Mouse (Mus musculus) layer of hippocampus, adult 8-10 months (tissue): ENCODE measurements at regions not wholly inside any gene's neighbourhood (a gene's known extent, or its start where the extent isn't known, plus 50 kb on each side); places are given as distances from the start of the nearest gene placed in this dataset.
A peak's percentile ranks its signal among the peaks of the same experiment; 100 is the strongest.

Experiments
- DNase-seq, 2 experiments: peaks; one replicate each; pipeline ENCODE4 v3.0.0; 2022; ENCODE audit warnings: low spot score in 2 of 2

GRCm38 (mm10) chr10:83896160-83896559 lies 173.5 kb downstream of the 1500009L16Rik start:
- no peak for DNase-seq

- DNase-seq, result no peak
Observed at GRCm38 (mm10) chr10:83897558-83897957, 174.9 kb downstream of the 1500009L16Rik start.

GRCm38 (mm10) chr10:83906751-83907150 lies 184.1 kb downstream of the 1500009L16Rik start:
- DNase-seq, result peak; percentile 63 to 79

- DNase-seq, result no peak
Observed at GRCm38 (mm10) chr10:83910649-83911370, 188.1 kb downstream of the 1500009L16Rik start.

GRCm38 (mm10) chr10:83914401-83915132 lies 191.9 kb downstream of the 1500009L16Rik start:
- no peak for DNase-seq

- DNase-seq, result no peak
Observed at GRCm38 (mm10) chr10:83915133-83915730, 192.6 kb downstream of the 1500009L16Rik start.

GRCm38 (mm10) chr10:83926990-83927389 lies 204.3 kb downstream of the 1500009L16Rik start:
- no peak for DNase-seq

- no peak for DNase-seq
Observed at GRCm38 (mm10) chr10:83927554-83927953, 204.9 kb downstream of the 1500009L16Rik start.

- no peak for DNase-seq
Observed at GRCm38 (mm10) chr10:83931758-83932157, 209.1 kb downstream of the 1500009L16Rik start.

- no peak for DNase-seq
Observed at GRCm38 (mm10) chr10:83933201-83933600, 210.5 kb downstream of the 1500009L16Rik start.

- no peak for DNase-seq
Observed at GRCm38 (mm10) chr10:83934498-83934897, 211.8 kb downstream of the 1500009L16Rik start.

GRCm38 (mm10) chr10:83937168-83937567 lies 214.5 kb downstream of the 1500009L16Rik start:
- DNase-seq, result no peak

- DNase-seq, result no peak
Observed at GRCm38 (mm10) chr10:83942101-83942500, 219.4 kb downstream of the 1500009L16Rik start.

GRCm38 (mm10) chr10:83944158-83944557 lies 221.5 kb downstream of the 1500009L16Rik start:
- no peak for DNase-seq

- no peak for DNase-seq
Observed at GRCm38 (mm10) chr10:83944897-83945296, 222.2 kb downstream of the 1500009L16Rik start.

- DNase-seq, result no peak
Observed at GRCm38 (mm10) chr10:83945503-83945902, 222.8 kb downstream of the 1500009L16Rik start.

- no peak for DNase-seq
Observed at GRCm38 (mm10) chr10:83946186-83947176, 223.8 kb downstream of the 1500009L16Rik start.

- DNase-seq, result no peak
Observed at GRCm38 (mm10) chr10:83957118-83957759, 234.6 kb downstream of the 1500009L16Rik start.

GRCm38 (mm10) chr10:83958397-83958796 lies 235.7 kb downstream of the 1500009L16Rik start:
- DNase-seq, result no peak

GRCm38 (mm10) chr10:83958826-83959225 lies 236.2 kb downstream of the 1500009L16Rik start:
- peak; percentile 11 to 24 for DNase-seq
